Mouse (Mus musculus): ENCODE results near the gene Flrt1. TPM values are rescaled to one million over a fixed set of nuclear protein-coding genes. Genes with fewer than 3 reads are reported as not detected.

The Flrt1 gene
- total RNA-seq, 2 experiments from 2014 or later, result 0.91 to 1.4 TPM

- no peak for DNase-seq (ENCODE audit: low spot score in 2 of 2)
Measured at GRCm38 (mm10) chr19:7133436-7133835, 27.9 kb upstream of the Flrt1 start.

GRCm38 (mm10) chr19:7130317-7130716 lies 24.8 kb upstream of the Flrt1 start:
- no peak for DNase-seq (ENCODE audit: low spot score in 2 of 2)

DNA sequence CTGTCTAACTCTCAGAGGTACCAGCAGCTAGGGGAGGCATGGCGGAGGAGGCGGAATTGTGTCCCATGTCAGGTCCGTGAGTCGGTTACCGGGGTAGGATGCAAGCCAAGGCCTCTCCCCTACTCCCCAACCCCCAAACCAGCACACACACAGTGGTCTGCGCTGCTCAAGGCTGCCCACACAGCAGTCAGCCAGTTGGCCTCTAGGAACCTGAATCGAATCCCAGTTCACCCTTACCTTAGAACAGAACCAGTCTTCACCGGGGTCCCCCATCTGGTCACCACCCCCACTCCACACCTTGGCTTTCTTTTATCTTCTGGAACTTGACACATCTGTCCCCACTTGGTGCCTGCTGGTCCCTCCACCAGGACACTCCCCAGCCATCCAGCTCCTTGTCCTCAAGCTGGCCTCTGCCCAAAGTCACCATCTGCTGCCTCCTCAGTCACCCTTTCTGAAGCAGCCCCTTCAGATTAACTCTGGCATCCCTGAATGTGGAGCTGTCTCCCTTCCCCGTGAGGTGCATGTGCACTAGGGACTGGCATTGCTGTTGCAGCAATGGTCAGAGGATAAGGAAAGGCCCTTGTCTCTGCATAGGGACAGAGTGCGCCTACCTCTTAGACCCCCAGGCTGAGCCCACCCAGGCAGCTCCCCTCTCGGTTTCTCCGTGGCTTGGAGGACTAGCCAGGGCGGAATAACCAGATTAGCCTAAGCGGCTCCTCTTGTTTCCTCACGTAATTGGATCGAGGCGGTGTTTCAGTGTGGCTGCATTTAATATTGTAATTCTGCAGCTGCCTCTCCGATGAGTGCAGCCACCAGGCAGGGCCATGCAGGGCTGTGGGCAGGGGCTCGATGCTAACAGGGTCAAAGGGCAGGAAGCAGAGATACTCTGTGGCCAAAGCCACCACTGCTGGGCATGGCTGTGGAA lies 23.3 kb upstream of the Flrt1 start:
- no peak for DNase-seq (ENCODE audit: low spot score in 2 of 2)

GRCm38 (mm10) chr19:7126933-7127332 lies 21.4 kb upstream of the Flrt1 start:
- DNase-seq (ENCODE audit: low spot score in 2 of 2), result no peak

DNA sequence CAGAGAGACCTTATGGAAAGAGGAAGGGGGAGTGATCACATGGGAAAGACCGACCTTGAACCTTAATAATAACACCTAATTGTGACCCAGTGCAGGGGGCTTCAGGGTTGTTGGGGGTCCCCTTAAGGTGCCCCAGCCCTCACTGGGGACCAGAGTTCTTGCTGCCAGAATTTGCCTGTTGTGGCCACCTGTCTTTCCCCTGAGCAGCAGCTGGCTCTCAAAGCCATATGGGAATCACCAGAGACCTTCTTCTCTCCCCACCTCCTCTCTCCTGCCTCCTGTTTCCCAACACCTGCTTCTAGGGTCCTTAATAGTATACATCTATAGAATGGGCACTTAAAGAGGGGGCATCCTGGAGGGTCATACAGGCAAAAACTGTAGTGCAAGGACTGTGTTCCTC lies 20.7 kb upstream of the Flrt1 start:
- DNase-seq (ENCODE audit: low spot score in 2 of 2), result no peak

DNA sequence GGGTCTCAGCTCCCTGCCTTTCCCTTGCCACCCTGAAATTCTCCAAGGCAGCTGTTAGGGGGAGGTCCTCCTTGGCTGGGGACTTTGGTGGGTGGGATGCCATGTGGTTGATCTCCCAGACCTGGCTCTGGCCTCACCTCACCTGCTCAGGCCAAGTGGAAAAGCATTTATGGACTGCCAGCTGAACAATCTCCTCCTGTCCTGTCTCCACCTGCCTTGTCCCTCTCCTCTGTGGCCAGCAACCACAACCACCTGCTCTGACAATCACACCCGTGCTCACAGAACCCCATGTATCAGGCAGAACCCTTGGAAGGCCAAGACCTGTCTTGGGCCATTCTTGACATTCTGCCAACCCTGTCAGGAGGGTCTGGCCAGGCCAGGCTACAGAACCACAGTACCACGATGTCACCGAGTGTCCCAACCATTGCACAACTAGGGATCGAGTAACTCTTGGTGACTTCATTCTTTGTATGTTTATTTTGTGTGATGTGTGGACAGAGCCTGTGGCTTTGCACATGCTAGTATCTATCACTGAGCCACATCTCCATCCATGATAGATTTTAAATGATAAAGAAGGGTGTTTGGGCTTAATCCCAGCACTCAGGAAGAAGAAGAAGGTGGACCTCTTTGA lies 20.1 kb upstream of the Flrt1 start:
- no peak for DNase-seq (ENCODE audit: low spot score in 2 of 2)

- DNase-seq (ENCODE audit: low spot score in 2 of 2), result no peak
Measured at GRCm38 (mm10) chr19:7122698-7123306, 17.3 kb upstream of the Flrt1 start.

DNA sequence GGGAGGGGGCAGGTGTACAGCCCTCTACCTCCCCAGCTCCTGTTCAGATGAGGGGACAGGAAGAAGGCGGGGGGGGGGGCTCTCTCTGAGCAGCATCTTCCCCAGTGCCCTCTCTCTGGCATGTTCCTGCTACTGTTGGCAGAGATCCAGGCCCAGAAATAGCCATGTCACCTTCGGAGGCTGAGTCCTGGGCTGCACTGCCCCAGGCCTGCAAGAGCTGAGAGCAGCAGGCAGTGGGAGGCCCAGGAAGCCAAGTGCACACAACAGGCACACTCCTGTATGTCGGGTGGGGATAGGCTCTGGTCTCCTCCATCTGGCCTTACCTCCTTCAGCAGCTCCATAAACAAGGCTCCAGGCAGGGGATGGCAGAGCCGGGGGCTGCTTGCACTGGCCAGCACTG lies 16.7 kb upstream of the Flrt1 start:
- no peak for DNase-seq (ENCODE audit: low spot score in 2 of 2)

DNA sequence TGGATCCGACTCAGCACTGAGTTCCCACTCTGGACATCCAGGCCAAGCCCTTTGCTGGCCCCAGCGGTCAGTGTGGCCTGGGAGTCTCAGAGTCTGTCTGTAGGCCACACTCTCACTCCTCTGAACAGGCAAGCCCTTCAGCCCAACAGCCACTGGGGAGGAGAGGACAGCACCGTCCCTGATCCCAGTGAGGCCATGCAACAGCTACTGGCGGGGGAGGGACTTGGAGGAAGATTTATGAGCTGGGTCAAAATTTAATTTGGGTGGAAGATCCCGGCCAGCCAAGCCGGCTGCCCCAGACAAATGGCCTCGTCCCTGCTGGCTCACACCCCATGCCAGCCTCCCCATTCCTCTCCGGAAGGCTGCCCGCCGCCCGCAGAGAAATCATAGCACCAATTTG lies 15.7 kb upstream of the Flrt1 start:
- DNase-seq (ENCODE audit: low spot score in 2 of 2), result peak in 1 of 2 experiments; percentile 44

- no peak for DNase-seq (ENCODE audit: low spot score in 2 of 2)
Measured at GRCm38 (mm10) chr19:7117653-7118307, 12.3 kb upstream of the Flrt1 start.

DNA sequence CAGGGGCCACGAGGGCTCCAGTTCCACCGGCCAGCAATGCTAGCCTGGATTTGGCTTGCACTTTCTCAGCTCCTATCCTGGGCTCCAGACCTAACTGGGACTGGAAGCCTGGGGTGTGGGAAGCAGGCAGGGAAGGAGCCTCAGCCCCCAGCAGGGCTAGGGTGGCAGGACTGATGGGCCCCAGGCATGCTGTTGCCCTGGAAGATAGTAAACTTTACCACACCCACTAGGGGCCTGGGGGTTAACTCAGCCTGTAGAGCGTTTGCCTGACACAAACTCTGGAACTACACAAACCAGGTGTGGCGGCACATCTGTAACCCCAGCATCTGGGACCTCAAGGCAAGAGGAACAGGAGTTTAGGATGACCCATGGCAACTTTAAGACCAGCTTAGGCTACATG lies 11.6 kb upstream of the Flrt1 start:
- DNase-seq (ENCODE audit: low spot score in 2 of 2), result no peak

- DNase-seq (ENCODE audit: low spot score in 2 of 2), result no peak
Measured at GRCm38 (mm10) chr19:7116038-7116731, 10.7 kb upstream of the Flrt1 start.

- DNase-seq (ENCODE audit: low spot score in 2 of 2), result no peak
Measured at GRCm38 (mm10) chr19:7113574-7113973, 8.0 kb upstream of the Flrt1 start.

DNA sequence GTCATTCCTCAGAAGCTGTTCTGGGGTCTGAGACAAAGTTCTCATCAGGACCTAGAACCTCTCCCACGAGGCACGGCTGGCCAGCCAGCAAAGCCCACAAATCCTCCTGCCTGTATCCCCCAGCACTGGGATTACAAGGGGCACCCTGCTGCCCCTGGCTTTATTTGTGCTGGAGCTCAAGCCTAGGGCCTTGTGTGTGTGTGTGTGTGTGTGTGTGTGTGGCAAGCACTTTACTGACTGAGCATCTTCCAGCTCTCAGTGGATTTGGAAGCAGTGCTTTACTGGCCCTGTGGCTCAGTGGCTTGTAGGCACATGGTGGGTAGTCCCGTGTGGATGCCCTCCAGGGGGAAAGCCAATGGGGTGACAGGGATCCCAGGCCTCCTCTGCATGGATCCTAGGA lies 7.1 kb upstream of the Flrt1 start:
- DNase-seq (ENCODE audit: low spot score in 2 of 2), result no peak

DNA sequence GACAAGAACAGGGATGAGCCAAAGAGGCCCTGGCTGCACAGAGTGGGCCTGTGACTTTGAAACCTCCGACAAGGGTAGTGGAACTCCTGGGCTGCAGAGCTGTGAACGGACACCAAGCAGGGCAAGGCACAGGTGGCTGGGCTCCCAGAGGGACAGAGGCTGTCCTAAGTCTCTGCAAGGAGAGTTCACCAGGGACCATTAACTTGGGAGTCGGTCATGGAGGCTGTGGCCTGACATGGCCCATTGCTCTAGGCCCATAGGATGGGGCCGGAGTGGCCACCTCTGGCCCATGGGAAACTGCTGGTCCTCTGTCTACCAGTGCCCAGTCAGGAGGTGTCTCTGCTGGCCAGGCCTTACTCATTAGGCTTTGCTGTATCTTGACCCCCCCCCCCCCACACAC lies 6.2 kb upstream of the Flrt1 start:
- DNase-seq (ENCODE audit: low spot score in 2 of 2), result no peak

DNA sequence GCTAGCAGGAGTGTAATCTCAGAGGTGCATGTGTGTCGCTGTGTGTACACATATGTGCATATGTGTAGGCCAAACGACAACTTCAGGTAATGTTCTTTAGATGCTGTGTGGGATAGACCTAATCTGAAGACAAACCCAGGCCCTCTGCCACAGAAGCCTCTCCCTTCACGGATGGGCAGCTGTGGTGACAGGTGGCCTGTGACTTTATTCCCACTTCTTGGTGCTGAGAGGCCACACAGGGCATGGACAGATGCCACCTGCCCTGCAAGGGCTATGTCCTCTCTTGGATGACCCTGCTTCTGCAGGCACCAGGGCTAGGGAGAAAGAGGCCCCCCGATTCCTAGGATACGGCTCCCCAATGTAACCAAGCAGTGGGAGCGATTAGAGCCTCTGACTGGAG lies 5.8 kb upstream of the Flrt1 start:
- DNase-seq (ENCODE audit: low spot score in 2 of 2), result no peak

DNA sequence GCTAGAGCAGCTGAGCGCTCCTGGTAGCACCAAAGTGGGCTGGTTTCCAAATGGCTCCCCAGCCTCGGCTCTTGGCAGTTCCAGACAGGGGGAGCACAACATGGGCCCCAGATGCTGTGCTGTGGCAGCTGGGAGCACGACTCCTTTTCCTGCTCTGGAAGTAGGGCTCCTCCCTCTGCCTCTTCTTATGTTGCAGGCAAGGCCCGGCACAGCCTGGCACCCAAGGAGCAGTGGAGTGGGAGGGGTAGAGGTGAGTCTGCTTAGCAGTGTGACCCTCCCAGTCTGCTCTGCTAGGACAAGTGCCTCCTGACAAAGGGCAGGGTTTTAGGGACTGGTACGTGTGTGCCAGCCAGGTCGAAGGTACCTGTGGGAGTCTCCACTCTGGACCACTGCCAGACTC lies 5.3 kb upstream of the Flrt1 start:
- DNase-seq (ENCODE audit: low spot score in 2 of 2), result no peak

DNA sequence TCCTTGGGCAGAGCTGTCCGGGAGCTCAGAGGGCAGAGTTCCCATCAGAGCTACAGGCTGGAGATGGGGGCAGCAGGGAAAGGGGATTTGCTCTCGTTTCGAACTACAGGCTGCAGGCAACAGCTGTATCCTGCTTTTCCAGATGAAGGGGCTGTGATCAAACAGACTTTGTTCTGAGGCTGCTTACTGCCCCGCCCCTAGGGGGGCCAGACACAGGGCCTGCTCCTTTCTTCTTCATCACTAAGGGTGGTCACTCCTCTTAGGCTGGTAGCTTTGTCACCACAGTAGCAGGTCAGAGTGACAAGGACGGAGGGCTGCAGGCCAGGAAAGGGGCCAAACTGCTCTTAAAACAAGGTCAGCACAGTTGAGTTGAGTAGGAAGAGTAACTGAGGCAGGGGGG lies 4.6 kb upstream of the Flrt1 start:
- no peak for DNase-seq (ENCODE audit: low spot score in 2 of 2)

DNA sequence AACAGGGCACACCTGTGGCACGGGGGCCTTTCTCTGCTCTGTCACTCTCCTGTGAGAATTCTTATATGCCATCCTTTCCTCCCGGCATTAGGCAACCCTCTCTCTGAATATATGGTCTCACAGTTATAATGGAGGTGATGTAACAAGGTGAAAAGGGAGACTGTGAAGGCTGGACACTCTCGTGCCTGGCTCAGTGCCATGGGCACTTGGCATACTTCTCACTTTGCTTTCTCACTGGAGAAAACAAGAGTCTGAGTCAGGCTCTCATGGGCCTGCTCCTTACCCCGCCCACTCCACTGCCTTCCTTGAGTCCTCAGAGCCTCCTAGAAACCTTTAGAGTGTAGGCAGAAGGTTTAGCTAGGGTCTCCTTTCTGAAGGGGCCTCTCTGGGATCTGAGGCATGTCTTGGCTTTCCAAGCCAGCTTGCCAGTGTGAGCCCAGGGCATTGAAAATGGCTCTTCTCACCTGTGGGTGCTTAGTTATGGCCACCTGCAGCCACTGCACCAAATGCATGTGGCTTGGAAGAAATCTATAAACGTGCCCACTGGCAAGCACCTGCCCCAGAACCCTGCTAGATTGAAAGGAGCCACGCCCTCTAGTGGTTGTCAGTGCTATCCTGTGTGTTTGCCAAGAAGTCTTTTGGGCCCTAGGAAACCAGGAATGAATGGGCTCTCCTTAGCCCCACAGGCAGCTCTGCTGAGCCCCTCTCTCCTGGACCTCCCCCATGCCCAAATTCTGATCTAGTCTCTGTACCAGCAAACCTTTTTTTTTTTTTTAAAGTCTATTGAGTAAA lies 2.8 kb upstream of the Flrt1 start:
- DNase-seq (ENCODE audit: low spot score in 2 of 2), result no peak

- DNase-seq (ENCODE audit: low spot score in 2 of 2), result no peak
Measured at GRCm38 (mm10) chr19:7107174-7107573, 1.6 kb upstream of the Flrt1 start.

Measured in gastrocnemius, postnatal 4 days (tissue).